Mouse (Mus musculus): ENCODE data around the gene Gm3752.
"Not testable (repeated sequence)": the region's sequence is repeated elsewhere in the genome, so short reads cannot be mapped to it uniquely, and the experiment has no call there.

Gm3752 gene

DNA sequence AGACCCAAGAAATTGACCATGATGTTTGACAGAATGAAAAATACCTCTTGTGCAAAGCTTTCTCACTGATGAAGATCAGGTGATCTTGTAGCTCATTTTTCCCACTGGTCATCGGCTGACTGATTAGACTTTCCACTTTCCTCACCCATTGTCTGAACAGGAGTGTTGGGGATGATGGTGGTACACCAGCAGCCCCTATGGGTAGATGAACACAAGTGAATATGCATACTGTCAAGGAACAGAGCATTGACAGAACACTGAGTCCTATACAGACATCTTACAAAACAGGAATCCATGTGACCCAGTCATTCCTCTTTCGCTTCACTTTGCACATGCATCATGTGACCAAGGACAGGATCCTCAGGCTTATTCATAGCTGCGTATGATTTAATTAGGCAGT lies at the start of gene Gm3752:
TSS of gene Gm3752 (minus strand) at position 101 of the 400 bp plus-strand sequence.
- not testable (repeated sequence) for DNase-seq (ENCODE audit: low read depth, low spot score)

DNA sequence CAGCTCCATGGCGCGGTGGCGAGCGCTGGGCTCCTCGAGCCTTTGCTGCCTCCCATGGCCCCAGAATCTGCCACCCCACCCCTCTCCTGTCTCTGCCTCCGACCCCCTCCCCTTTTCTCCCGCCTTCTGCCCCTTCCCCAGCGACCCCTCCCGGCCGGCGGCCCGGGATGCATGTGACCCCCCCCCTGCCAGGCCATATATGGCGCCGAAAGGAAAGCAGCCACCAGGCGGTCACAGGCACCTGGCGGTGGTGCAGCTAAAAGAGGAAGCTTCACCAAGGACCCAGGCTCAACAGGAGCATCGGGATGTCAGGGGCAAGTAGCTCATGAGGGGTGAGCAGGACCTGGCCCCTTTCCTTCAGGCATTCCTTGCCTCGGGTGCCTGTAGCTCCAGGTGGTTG lies 5.2 kb upstream of the Gm3752 start:
- not testable (repeated sequence) for DNase-seq (ENCODE audit: low read depth, low spot score)

DNA sequence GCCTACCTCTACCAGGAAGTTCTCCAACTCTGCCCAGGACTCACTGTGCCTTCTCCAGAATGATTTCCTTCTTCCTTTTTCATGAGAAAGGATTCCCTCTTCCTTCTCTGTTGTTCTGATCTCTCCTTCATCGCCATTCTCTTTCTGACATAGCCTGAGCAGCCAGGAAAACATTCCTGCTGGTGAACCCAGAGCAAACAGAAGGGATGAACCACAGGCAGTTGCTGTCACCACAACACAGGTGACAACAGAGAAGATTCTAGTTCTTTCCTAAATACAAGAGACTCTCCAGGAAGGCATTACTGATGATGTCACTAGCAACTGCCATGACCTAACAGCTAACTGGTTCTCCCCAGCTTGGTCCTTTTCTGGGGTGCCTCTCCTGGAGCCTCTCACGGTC lies 32.7 kb downstream of the Gm3752 start, which contains the start of gene Gm3755:
TSS of gene Gm3755 (minus strand) at position 101 of the 400 bp plus-strand sequence.
- not testable (repeated sequence) for DNase-seq (ENCODE audit: low read depth, low spot score)

DNA sequence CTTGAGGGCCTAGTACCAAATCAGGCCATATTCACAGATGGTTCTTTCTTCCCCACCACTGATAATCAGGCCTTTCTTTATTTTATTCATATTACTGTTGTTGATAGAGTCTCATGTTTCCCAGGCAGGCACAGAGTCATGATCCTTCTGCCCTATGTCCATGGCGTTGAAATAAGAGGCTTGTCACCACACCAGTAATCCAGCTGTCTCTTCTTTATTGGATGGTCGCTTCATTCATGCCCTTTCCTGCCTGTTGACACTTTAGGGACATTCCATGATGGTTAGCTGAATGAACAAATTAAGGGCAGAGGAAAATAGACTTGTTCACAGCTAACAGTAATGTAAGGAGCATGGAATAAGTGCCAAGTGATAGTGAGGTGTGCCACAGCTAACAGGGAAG lies 61.1 kb downstream of the Gm3752 start:
- not testable (repeated sequence) for DNase-seq (ENCODE audit: low read depth, low spot score)

Measured in ZHBTc4 (cell line).